Mouse (Mus musculus) ES-Bruce4 (cell line): Measurements from ENCODE around the gene Spata31d1a. TPM values are rescaled to one million over a fixed set of nuclear protein-coding genes. Genes with fewer than 3 reads are reported as not detected.
A peak's percentile ranks its signal among the peaks of the same experiment; 100 is the strongest.

Experiments used
- H3K27ac ChIP-seq: 2 replicates; pipeline ENCODE4 v1.5.1; 2012; ENCODE audit warnings: low read length, inconsistent platforms; ENCODE audit not compliant: insufficient read depth
- H3K27me3 ChIP-seq: 2 replicates; pipeline ENCODE4 v1.6.1; 2012; ENCODE audit warnings: mild to moderate bottlenecking, low read length, inconsistent platforms; ENCODE audit not compliant: control insufficient read depth, poor library complexity, insufficient read depth, severe bottlenecking
- H3K36me3 ChIP-seq: 2 replicates; pipeline ENCODE4 v1.6.1; 2012; ENCODE audit warnings: inconsistent platforms, mild to moderate bottlenecking, low read length, moderate library complexity; ENCODE audit not compliant: control insufficient read depth, poor library complexity, insufficient read depth, severe bottlenecking
- H3K4me1 ChIP-seq: one replicate; pipeline ENCODE4 v1.8.1; 2011; ENCODE audit warnings: low read length; ENCODE audit not compliant: control insufficient read depth, insufficient read depth
- H3K4me3 ChIP-seq: 2 replicates; pipeline ENCODE4 v1.5.1; 2011; ENCODE audit warnings: low read depth, mild to moderate bottlenecking, low read length
- H3K9ac ChIP-seq: 2 replicates; pipeline ENCODE4 v1.6.1; 2012; ENCODE audit warnings: low read depth, mild to moderate bottlenecking, inconsistent platforms; ENCODE audit not compliant: poor library complexity, severe bottlenecking
- H3K9me3 ChIP-seq: replicated peaks from 2 replicates; pipeline ENCODE4 v1.6.1; 2012; ENCODE audit warnings: mild to moderate bottlenecking, low read length, inconsistent platforms; ENCODE audit not compliant: control insufficient read depth, poor library complexity, insufficient read depth, severe bottlenecking
- CTCF ChIP-seq: IDR thresholded peaks from one replicate; pipeline ENCODE4 v1.8.1; 2011; ENCODE audit warnings: low read depth, low read length
- EP300 ChIP-seq: IDR thresholded peaks from 2 replicates; pipeline ENCODE4 v1.6.1; 2011; ENCODE audit warnings: low read depth, low read length; ENCODE audit not compliant: insufficient read depth
- POLR2A ChIP-seq: IDR thresholded peaks from one replicate; pipeline ENCODE4 v1.8.1; 2011; ENCODE audit warnings: low read length; ENCODE audit not compliant: insufficient read depth
- polyA plus RNA-seq: library from polyadenylated mRNA; stranded (reverse); fragments of >200 nt; gene quantifications from 2 replicates; pipeline ENCODE4 v1.2.4, GENCODE M21; 2011; ENCODE audit warnings: low read depth; ENCODE audit not compliant: missing spikeins, insufficient read depth, insufficient read length

The Spata31d1a gene
- polyA plus RNA-seq, 1 experiment: 1.1 TPM

GRCm38 (mm10) chr13:59682629-59683028, 27.5 kb downstream of the Spata31d1a start:
- H3K27ac ChIP-seq: no peak overlapping the region
- TF ChIP-seq POLR2A (no peak), CTCF (no peak), EP300 (no peak)

GRCm38 (mm10) chr13:59679908-59680307, 30.2 kb downstream of the Spata31d1a start:
- TF ChIP-seq POLR2A: no peak
- TF ChIP-seq EP300: no peak
- no peak for TF ChIP-seq CTCF
- Histone ChIP-seq H3K4me3 (peak overlapping the region; percentile 36; the same call in 1 of the 2 replicates), H3K9ac (peak overlapping the region; percentile 48; the same call in 1 of the 2 replicates), H3K27me3 (no peaks in the 10 kb centered on the region), H3K27ac (peak overlapping the region; percentile 52), H3K4me1 (peaks cover 1% of the 10 kb centered on the region), H3K9me3 (no peaks in the 10 kb centered on the region), H3K36me3 (no peaks in the 10 kb centered on the region)

More at GRCm38 (mm10) chr13:59682629-59683028, 27.5 kb downstream of the Spata31d1a start:
- H3K4me1 ChIP-seq: peaks cover 1% of the 10 kb centered on the region
- no peaks in the 10 kb centered on the region for H3K27me3 ChIP-seq
- no peak overlapping the region for H3K9ac ChIP-seq
- no peak overlapping the region for H3K4me3 ChIP-seq
- H3K9me3 ChIP-seq: no peaks in the 10 kb centered on the region
- H3K36me3 ChIP-seq: no peaks in the 10 kb centered on the region

GRCm38 (mm10) chr13:59679306-59679705, 30.8 kb downstream of the Spata31d1a start:
- Histone ChIP-seq H3K4me1 (peaks cover 1% of the 10 kb centered on the region), H3K27me3 (no peaks in the 10 kb centered on the region), H3K36me3 (no peaks in the 10 kb centered on the region), H3K9me3 (no peaks in the 10 kb centered on the region), H3K27ac (peak overlapping the region; percentile 69), H3K4me3 (peak overlapping the region; percentile 36), H3K9ac (0 out of 2 replicates have a peak overlapping the region, but pooled peaks have one; percentile 48)
- no peak for TF ChIP-seq POLR2A
- 0 out of 2 replicates have a peak, but pooled peaks have one; percentile 26 for TF ChIP-seq EP300
- TF ChIP-seq CTCF: no peak

GRCm38 (mm10) chr13:59676316-59677229, 33.6 kb downstream of the Spata31d1a start:
- Histone ChIP-seq H3K4me1 (peaks cover 4% of the 10 kb centered on the region), H3K27me3 (no peaks in the 10 kb centered on the region), H3K36me3 (peaks cover 4% of the 10 kb centered on the region), H3K4me3 (no peak overlapping the region), H3K9ac (no peak overlapping the region), H3K9me3 (no peaks in the 10 kb centered on the region), H3K27ac (no peak overlapping the region)
- TF ChIP-seq POLR2A (no peak), EP300 (no peak), CTCF (no peak)

DNA sequence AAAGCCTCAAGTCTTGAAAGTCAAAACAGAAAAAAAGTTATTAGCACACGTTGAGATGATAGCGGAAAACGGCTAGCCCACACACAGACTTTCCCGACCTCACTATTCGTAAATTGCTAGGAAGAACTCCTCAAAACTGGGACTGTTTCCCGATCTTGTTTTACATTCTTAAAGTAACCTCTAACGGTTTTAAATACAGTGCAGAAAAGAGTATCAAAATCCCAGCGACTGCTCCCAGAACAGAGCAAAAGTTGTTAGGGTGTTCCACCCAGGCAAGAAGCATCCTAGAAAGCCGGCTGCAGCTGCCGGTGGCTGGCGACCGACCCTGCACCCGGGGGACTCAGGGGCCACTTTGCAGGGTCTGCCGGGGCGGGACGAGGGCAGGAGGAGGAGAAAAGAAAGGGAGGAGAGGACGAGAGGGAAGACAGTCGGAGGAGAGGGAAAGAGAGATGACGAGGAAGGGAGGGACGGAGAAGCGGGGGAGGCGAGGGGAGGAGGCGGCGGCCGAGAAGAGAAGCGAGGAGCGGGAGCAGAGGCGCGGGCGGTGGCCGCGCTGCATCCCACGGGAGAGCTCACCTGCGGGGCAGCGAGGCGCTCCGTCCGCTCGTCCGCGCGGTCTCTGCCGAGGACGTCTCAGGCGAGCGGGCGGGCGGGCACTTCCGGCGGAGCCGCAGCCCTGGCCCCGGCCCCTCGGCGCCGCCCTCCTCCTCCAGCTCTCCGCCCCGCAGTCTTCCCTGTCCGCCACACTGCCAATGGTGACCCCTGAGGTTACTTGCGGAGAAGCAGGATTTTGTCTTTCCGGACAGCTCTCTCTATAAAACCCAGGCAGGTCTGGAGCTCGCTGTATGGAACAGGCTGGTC, 34.7 kb downstream of the Spata31d1a start, which contains the start of gene Golm1:
TSS of gene Golm1 (minus strand) at position 661 of the 861 bp plus-strand sequence.
- no peaks in the 10 kb centered on the region for H3K27me3 ChIP-seq
- H3K36me3 ChIP-seq: peaks cover 7% of the 10 kb centered on the region
- H3K27ac ChIP-seq: no peak within 1 kb of the TSS; the same call in 1 of the 2 replicates
- peak within 1 kb of the TSS; percentile 90 for H3K9ac ChIP-seq
- TF ChIP-seq CTCF: no peak
- TF ChIP-seq EP300: no peak
- TF ChIP-seq POLR2A: peak; percentile 22
- peaks cover 6% of the 10 kb centered on the region for H3K4me1 ChIP-seq
- H3K9me3 ChIP-seq: no peaks in the 10 kb centered on the region
- H3K4me3 ChIP-seq: peak within 1 kb of the TSS; percentile 76
